Mouse (Mus musculus) bone marrow macrophage, adult 2 months (primary cell): ENCODE results near the gene Larp1b.

ENCODE experiments used
- CTCF ChIP-seq: IDR thresholded peaks from 2 replicates; pipeline ENCODE4 v1.5.1; 2012; ENCODE audit warnings: low read depth, mild to moderate bottlenecking, low read length, moderate library complexity
- POLR2A ChIP-seq: IDR thresholded peaks from 2 replicates; pipeline ENCODE4 v1.6.1; 2012; ENCODE audit warnings: mild to moderate bottlenecking, low read depth, low read length, borderline replicate concordance

DNA sequence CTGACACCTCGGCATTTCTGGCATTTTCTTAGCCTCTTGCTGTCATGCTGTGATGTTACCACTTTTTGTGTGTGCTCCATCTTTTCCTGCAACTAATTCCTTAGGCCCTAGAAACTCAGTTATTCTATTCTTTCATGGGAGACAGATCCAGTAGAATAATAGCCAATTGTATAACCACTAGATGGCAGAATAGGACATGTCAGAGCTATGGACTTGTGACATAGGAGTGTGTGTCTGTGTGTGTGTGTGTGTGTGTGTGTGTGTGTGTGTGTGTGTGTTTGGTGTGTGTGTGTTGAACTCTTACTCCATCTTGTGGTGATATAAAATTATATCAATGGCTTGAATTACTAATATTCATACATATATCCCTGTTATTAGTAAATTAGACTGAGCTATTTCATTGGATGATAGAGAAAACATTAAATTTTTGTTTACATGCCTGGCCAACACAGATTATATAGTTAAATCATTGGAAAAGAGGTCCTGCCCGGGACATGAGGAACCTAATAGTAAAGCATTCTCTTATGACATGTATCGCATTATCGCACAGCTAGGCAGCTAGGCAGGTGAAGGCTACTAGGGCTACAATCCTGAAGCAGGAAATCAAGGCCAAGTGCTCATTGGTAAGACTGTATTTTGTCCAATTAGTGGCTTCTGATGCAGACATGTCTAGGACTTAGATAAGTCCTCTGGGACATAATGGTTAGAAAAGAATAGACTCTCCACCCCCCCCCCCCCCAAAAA is 92.7 kb downstream of the Larp1b start:
- TF ChIP-seq CTCF: no peak
- TF ChIP-seq POLR2A: no peak
